Mouse (Mus musculus): ENCODE measurements around the gene Rbp1. TPM values are rescaled to one million over a fixed set of nuclear protein-coding genes. Genes with fewer than 3 reads are reported as not detected.

Gene Rbp1
- total and polyA plus RNA-seq, 3 experiments: 0.08 to 0.21 TPM; not detected in 1

GRCm38 (mm10) chr9:98485020-98485419, 62.3 kb downstream of the Rbp1 start:
- H3K27ac ChIP-seq (ENCODE audit: control insufficient read depth, low read depth, low read length): no peak overlapping the region
- no peaks in the 10 kb centered on the region for H3K79me2 ChIP-seq (ENCODE audit: control insufficient read depth, insufficient read depth, low read length, poor library complexity)
- H3K4me3 ChIP-seq (ENCODE audit: control insufficient read depth in 1 of 2, insufficient read depth in 1 of 2, low read depth in 2 of 2, low read length in 2 of 2): no peak overlapping the region
- H3K36me3 ChIP-seq (ENCODE audit: control insufficient read depth in 1 of 2, insufficient read depth in 2 of 2, low read length in 2 of 2): peaks cover 0 to 10% of the 10 kb centered on the region in 2 experiments; a peak in 2 of 4 replicates
- no peak for DNase-seq (ENCODE audit: low read depth, low spot score)
- TF ChIP-seq SMC3 (IDR thresholded peaks at IDR 0.05; ENCODE audit: low read depth, low read length): no peak
- TF ChIP-seq MAFK (IDR thresholded peaks at IDR 0.05; ENCODE audit: borderline replicate concordance, low read depth, low read length): no peak
- TF ChIP-seq MYB (IDR thresholded peaks at IDR 0.05; ENCODE audit: low read depth, low read length): no peak
- TF ChIP-seq UBTF (IDR thresholded peaks at IDR 0.05; ENCODE audit: borderline replicate concordance, insufficient read depth, low read depth, low read length): no peak
- no peak for TF ChIP-seq ZC3H11A (IDR thresholded peaks at IDR 0.05; ENCODE audit: low read depth, low read length)
- no peak for TF ChIP-seq EP300 (IDR thresholded peaks at IDR 0.05; ENCODE audit: low read depth in 1 of 2, low read length in 2 of 2)
- TF ChIP-seq CHD1 (IDR thresholded peaks at IDR 0.05; ENCODE audit: low read depth, low read length): no peak
- no peak for TF ChIP-seq NRF1 (IDR thresholded peaks at IDR 0.05; ENCODE audit: insufficient read depth, low read depth, low read length, poor library complexity, severe bottlenecking)
- no peak for TF ChIP-seq NELFE (IDR thresholded peaks at IDR 0.05; ENCODE audit: low read depth, low read length)
- no peak for TF ChIP-seq KAT2A (conservative IDR thresholded peaks at IDR 0.05; ENCODE audit: low read depth, low read length)
- TF ChIP-seq TAL1 (IDR thresholded peaks at IDR 0.05; ENCODE audit: low read length): no peak
- TF ChIP-seq MEF2A (IDR thresholded peaks at IDR 0.05; ENCODE audit: extremely low read depth, insufficient replicate concordance, low read depth, low read length, poor library complexity, severe bottlenecking): no peak
- no peak for TF ChIP-seq TCF12 (IDR thresholded peaks at IDR 0.05; ENCODE audit: low read depth, low read length)
- TF ChIP-seq ETS1 (IDR thresholded peaks at IDR 0.05; ENCODE audit: low read depth, low read length): no peak
- TF ChIP-seq ZKSCAN1 (IDR thresholded peaks at IDR 0.05; ENCODE audit: low read depth, low read length): no peak
- no peak for TF ChIP-seq MXI1 (IDR thresholded peaks at IDR 0.05; ENCODE audit: low read depth, low read length)
- H3K27me3 ChIP-seq (ENCODE audit: control insufficient read depth in 1 of 2, insufficient read depth in 2 of 2, low read length in 2 of 2): no peaks in the 10 kb centered on the region; a peak in 1 of 4 replicates
- peaks cover 5 to 7% of the 10 kb centered on the region in 2 experiments; a peak in 3 of 4 replicates for H3K4me1 ChIP-seq (ENCODE audit: control insufficient read depth in 1 of 2, insufficient read depth in 2 of 2, low read length in 2 of 2)
- no peaks in the 10 kb centered on the region for H3K9me3 ChIP-seq (replicated peaks; ENCODE audit: insufficient read depth, low read length)
- H3K9ac ChIP-seq (ENCODE audit: control insufficient read depth, low read depth, low read length, poor library complexity, severe bottlenecking): no peak overlapping the region

- DNase-seq (ENCODE audit: low read depth, low spot score): no peak
- TF ChIP-seq TBP (IDR thresholded peaks at IDR 0.05; ENCODE audit: low read depth, low read length) (no peak), E2F4 (IDR thresholded peaks at IDR 0.05; ENCODE audit: borderline replicate concordance, low read depth, low read length) (no peak), POLR2AphosphoS2 (IDR thresholded peaks at IDR 0.05; ENCODE audit: low read length) (no peak), ELF1 (IDR thresholded peaks at IDR 0.05; ENCODE audit: low read depth, low read length) (no peak), MEF2A (IDR thresholded peaks at IDR 0.05; ENCODE audit: extremely low read depth, insufficient replicate concordance, low read depth, low read length, poor library complexity, severe bottlenecking) (no peak), POLR2A (IDR thresholded peaks at IDR 0.05; ENCODE audit: control insufficient read depth in 1 of 2, insufficient read depth in 1 of 2, low read depth in 1 of 2, low read length in 2 of 2, poor library complexity in 1 of 2) (no peak), RAD21 (IDR thresholded peaks at IDR 0.05; ENCODE audit: low read depth, low read length) (no peak), MYC (IDR thresholded peaks at IDR 0.05; ENCODE audit: low read depth, low read length) (no peak), ZC3H11A (IDR thresholded peaks at IDR 0.05; ENCODE audit: low read depth, low read length) (no peak), USF2 (IDR thresholded peaks at IDR 0.05; ENCODE audit: borderline replicate concordance in 1 of 2, insufficient read depth in 1 of 2, low read depth in 1 of 2, low read length in 2 of 2) (no peak), GATA1 (IDR thresholded peaks at IDR 0.05; ENCODE audit: low read depth, low read length) (no peak), POLR2AphosphoS5 (IDR thresholded peaks at IDR 0.05; ENCODE audit: borderline replicate concordance, low read depth, low read length) (no peak), MXI1 (IDR thresholded peaks at IDR 0.05; ENCODE audit: low read depth, low read length) (no peak), HCFC1 (IDR thresholded peaks at IDR 0.05; ENCODE audit: low read depth, low read length) (no peak), SMC3 (IDR thresholded peaks at IDR 0.05; ENCODE audit: low read depth, low read length) (no peak), MAZ (IDR thresholded peaks at IDR 0.05; ENCODE audit: low read depth, low read length) (no peak), CHD1 (IDR thresholded peaks at IDR 0.05; ENCODE audit: low read depth, low read length) (no peak), MYB (IDR thresholded peaks at IDR 0.05; ENCODE audit: low read depth, low read length) (no peak), NRF1 (IDR thresholded peaks at IDR 0.05; ENCODE audit: insufficient read depth, low read depth, low read length, poor library complexity, severe bottlenecking) (no peak)
- H3K4me1 ChIP-seq (ENCODE audit: control insufficient read depth in 1 of 2, insufficient read depth in 2 of 2, low read length in 2 of 2): peaks cover 7 to 15% of the 10 kb centered on the region in 2 experiments; a peak in 3 of 4 replicates
These were observed 63.1 kb downstream of the Rbp1 start, which contains the start of gene Rbp2 for GRCm38 (mm10) chr9:98485815-98486214. Rbp2 (plus strand) TSS chr9:98486115.

More at GRCm38 (mm10) chr9:98485815-98486214, 63.1 kb downstream of the Rbp1 start, which contains the start of gene Rbp2:
- Histone ChIP-seq H3K79me2 (ENCODE audit: control insufficient read depth, insufficient read depth, low read length, poor library complexity) (no peaks in the 10 kb centered on the region), H3K9ac (ENCODE audit: control insufficient read depth, low read depth, low read length, poor library complexity, severe bottlenecking) (no peak within 1 kb of the TSS), H3K9me3 (replicated peaks; ENCODE audit: insufficient read depth, low read length) (no peaks in the 10 kb centered on the region), H3K4me3 (ENCODE audit: control insufficient read depth in 1 of 2, insufficient read depth in 1 of 2, low read depth in 2 of 2, low read length in 2 of 2) (no peak within 1 kb of the TSS), H3K27me3 (ENCODE audit: control insufficient read depth in 1 of 2, insufficient read depth in 2 of 2, low read length in 2 of 2) (no peaks in the 10 kb centered on the region; a peak in 1 of 4 replicates), H3K27ac (ENCODE audit: control insufficient read depth, low read depth, low read length) (no peak within 1 kb of the TSS), H3K36me3 (ENCODE audit: control insufficient read depth in 1 of 2, insufficient read depth in 2 of 2, low read length in 2 of 2) (peaks cover 0 to 17% of the 10 kb centered on the region in 2 experiments; a peak in 2 of 4 replicates)

Data from MEL (cell line).